Mouse (Mus musculus): ENCODE measurements around the gene Nsd1.

DNA sequence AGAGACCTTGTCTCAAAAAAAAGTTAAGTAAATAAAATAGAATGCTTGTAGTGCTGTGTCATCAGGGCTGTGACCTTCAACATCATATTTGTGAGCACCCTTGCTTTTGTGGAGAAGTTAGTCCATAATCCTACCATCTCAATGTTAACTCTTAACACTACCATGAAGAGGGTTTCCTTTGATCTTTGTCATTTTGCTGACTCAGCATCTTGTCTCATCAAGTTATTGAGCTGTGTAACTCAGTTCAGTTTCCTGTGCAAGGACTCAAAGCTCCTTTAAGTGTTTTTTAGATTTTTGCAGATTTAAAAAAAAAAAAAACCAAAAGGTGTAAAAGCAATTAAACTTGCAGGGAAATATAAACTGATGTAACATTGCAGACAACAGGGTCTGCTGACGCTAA is 87.2 kb downstream of the Nsd1 start:
- no peak for TF ChIP-seq POLR2A (IDR thresholded peaks at IDR 0.05; ENCODE audit: low read depth, low read length)
- no peak for TF ChIP-seq CTCF (conservative IDR thresholded peaks at IDR 0.05; ENCODE audit: insufficient read depth, insufficient read length, low read depth, low read length)
